Mouse (Mus musculus) ES-CJ7 (cell line): ENCODE data around the gene Arfgap3.
"Not testable (repeated sequence)": the region's sequence is repeated elsewhere in the genome, so short reads cannot be mapped to it uniquely, and the experiment has no call there.

ENCODE experiments used
- DNase-seq: peaks from one replicate; pipeline ENCODE4 v3.0.0; 2011; ENCODE audit warnings: low read depth, low spot score

The Arfgap3 gene

GRCm38 (mm10) chr15:83296050-83296449, 54.0 kb downstream of the Arfgap3 start:
- no peak for DNase-seq

- no peak for DNase-seq
Measured at GRCm38 (mm10) chr15:83294954-83295353, 55.1 kb downstream of the Arfgap3 start.

GRCm38 (mm10) chr15:83293706-83294645, 56.1 kb downstream of the Arfgap3 start:
- DNase-seq = no peak

- no peak for DNase-seq
Measured at GRCm38 (mm10) chr15:83293144-83293543, 56.9 kb downstream of the Arfgap3 start.

- DNase-seq = no peak
Measured at GRCm38 (mm10) chr15:83292261-83293056, 57.6 kb downstream of the Arfgap3 start.

GRCm38 (mm10) chr15:83290899-83291298, 59.1 kb downstream of the Arfgap3 start:
- no peak for DNase-seq

- DNase-seq = no peak
Measured at GRCm38 (mm10) chr15:83284828-83285227, 65.2 kb downstream of the Arfgap3 start.

- no peak for DNase-seq
Measured at GRCm38 (mm10) chr15:83282397-83282796, 67.7 kb downstream of the Arfgap3 start.

- DNase-seq = no peak
Measured at GRCm38 (mm10) chr15:83281303-83281702, 68.7 kb downstream of the Arfgap3 start.

- peak; percentile 50 for DNase-seq
Measured at GRCm38 (mm10) chr15:83278579-83278978, 71.5 kb downstream of the Arfgap3 start.

GRCm38 (mm10) chr15:83277451-83277850, 72.6 kb downstream of the Arfgap3 start:
- DNase-seq = no peak

GRCm38 (mm10) chr15:83274237-83274636, 75.8 kb downstream of the Arfgap3 start:
- not testable (repeated sequence) for DNase-seq

GRCm38 (mm10) chr15:83273017-83273416, 77.0 kb downstream of the Arfgap3 start:
- no peak for DNase-seq

GRCm38 (mm10) chr15:83271221-83271620, 78.8 kb downstream of the Arfgap3 start:
- peak; percentile 54 for DNase-seq

GRCm38 (mm10) chr15:83269985-83270384, 80.1 kb downstream of the Arfgap3 start:
- DNase-seq = not testable (repeated sequence)

GRCm38 (mm10) chr15:83268428-83268827, 81.6 kb downstream of the Arfgap3 start:
- DNase-seq = not testable (repeated sequence)

- peak; percentile 77 for DNase-seq
Measured at GRCm38 (mm10) chr15:83265269-83265668, 84.8 kb downstream of the Arfgap3 start.

GRCm38 (mm10) chr15:83263405-83263804, 86.6 kb downstream of the Arfgap3 start:
- DNase-seq = no peak

- DNase-seq = no peak
Measured at GRCm38 (mm10) chr15:83257906-83258305, 92.1 kb downstream of the Arfgap3 start.

- DNase-seq = no peak
Measured at GRCm38 (mm10) chr15:83256491-83256890, 93.6 kb downstream of the Arfgap3 start.

GRCm38 (mm10) chr15:83255944-83256343, 94.1 kb downstream of the Arfgap3 start:
- DNase-seq = no peak

GRCm38 (mm10) chr15:83255191-83255782, 94.8 kb downstream of the Arfgap3 start:
- DNase-seq = peak; percentile 58
